Mouse (Mus musculus): Measurements from ENCODE around the gene G3bp1.

GRCm38 (mm10) chr11:55460559-55461018 is 8.9 kb upstream of the G3bp1 start:
- TF ChIP-seq CTCF (conservative IDR thresholded peaks at IDR 0.05 in 1 of 2, IDR thresholded peaks at IDR 0.05 in 1 of 2; ENCODE audit: low read depth in 2 of 2, low read length in 2 of 2) (peak in 1 of 2 experiments; percentile 75; a peak in 2 of 4 replicates), POLR2A (IDR thresholded peaks at IDR 0.05; ENCODE audit: low read depth, low read length) (no peak), MXI1 (IDR thresholded peaks at IDR 0.05; ENCODE audit: low read depth, low read length) (peak; percentile 91), RAD21 (IDR thresholded peaks at IDR 0.05; ENCODE audit: low read depth, low read length) (peak; percentile 80), EP300 (IDR thresholded peaks at IDR 0.05; ENCODE audit: low read length) (no peak), CHD1 (IDR thresholded peaks at IDR 0.05; ENCODE audit: low read depth, low read length) (0 out of 2 replicates have a peak, but pooled peaks have one; percentile 53), TCF12 (IDR thresholded peaks at IDR 0.05; ENCODE audit: low read depth, low read length) (no peak), GABPA (IDR thresholded peaks at IDR 0.05; ENCODE audit: insufficient replicate concordance, low read depth, low read length) (no peak), MAX (IDR thresholded peaks at IDR 0.05; ENCODE audit: low read length) (peak; percentile 84), NELFE (IDR thresholded peaks at IDR 0.05; ENCODE audit: low read depth, low read length) (no peak)
